ENCODE assay signal across 26 mouse cellular contexts in the genomic region with DNA sequence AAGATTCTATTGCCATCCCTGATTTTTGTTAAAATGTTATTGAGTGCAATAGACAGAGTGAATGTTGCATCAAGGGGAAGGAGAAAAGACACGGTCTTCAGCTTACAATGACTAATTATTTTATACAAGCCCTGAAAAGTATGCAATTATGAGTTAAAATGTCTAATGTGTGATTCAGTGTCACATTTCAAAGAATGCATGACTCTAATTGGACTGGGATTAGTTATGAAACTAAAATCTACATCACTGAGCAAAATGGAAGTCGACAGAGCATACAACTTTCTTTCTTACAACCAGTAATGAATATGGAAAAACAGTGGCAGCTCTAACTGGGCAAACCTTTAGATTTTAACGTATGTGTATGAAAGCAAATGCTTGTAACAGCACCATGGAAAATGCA.
A peak's percentile ranks its signal among the peaks of the same experiment; 100 is the strongest.
DNase-seq lines count a peak whose midpoint lies in the region; ATAC-seq lines count a peak whose summit lies in the region.
"Had no signal": no experiment of that assay in that cellular context is flagged by ENCODE, and none has a peak within 500 bp of the region (broad histone marks: within the 10 kb centered on the region; RNA-seq: fewer than 3 reads in every experiment).

No protein-coding gene starts in this region.

- H3K27ac ChIP-seq in embryonic facial prominence, embryonic 14.5 days (replicated peaks; ENCODE audit: low read depth, low read length): no peak overlapping the region
- no peak overlapping the region for H3K27ac ChIP-seq in embryonic facial prominence, embryonic 10.5 days (replicated peaks)
- H3K27ac ChIP-seq: embryonic facial prominence, embryonic 12.5 days; embryonic facial prominence, embryonic 15.5 days; forebrain, embryonic 10.5 days; forebrain, embryonic 12.5 days had no signal

- no peak for ATAC-seq in embryonic facial prominence, embryonic 14.5 days (ENCODE audit: low read depth)
- ATAC-seq: CD4-positive, CD25-positive, alpha-beta regulatory T cell, adult 4 months; forebrain, embryonic 14.5 days; forebrain, embryonic 16.5 days had no signal

- no peak overlapping the region for H3K4me2 ChIP-seq in embryonic facial prominence, embryonic 14.5 days (ENCODE audit: low read depth, low read length)
- H3K4me2 ChIP-seq: embryonic facial prominence, embryonic 12.5 days; embryonic facial prominence, embryonic 15.5 days; forebrain, embryonic 12.5 days had no signal

- H3K36me3 ChIP-seq in embryonic facial prominence, embryonic 14.5 days (ENCODE audit: control insufficient read depth, insufficient read depth, low read length): no peaks in the 10 kb centered on the region
- no peaks in the 10 kb centered on the region for H3K36me3 ChIP-seq in embryonic facial prominence, embryonic 10.5 days (replicated peaks)
- H3K36me3 ChIP-seq: embryonic facial prominence, embryonic 12.5 days; embryonic facial prominence, embryonic 15.5 days; forebrain, embryonic 10.5 days; forebrain, embryonic 12.5 days; G1E had no signal

- peak; percentile 1 for DNase-seq in embryonic facial prominence, embryonic 14.5 days (ENCODE audit: low spot score)
- no peak for DNase-seq in embryonic facial prominence, embryonic 10.5 days (ENCODE audit: low spot score)
- peak; percentile 70 for DNase-seq in Muller cell, postnatal 12 days (ENCODE audit: inconsistent ontology term)
- peak; percentile 20 for DNase-seq in retina, postnatal 1 day
- no peak for DNase-seq in layer of hippocampus, adult 9-10 months (ENCODE audit: low spot score)
- DNase-seq: adrenal gland, adult 2 months; adrenal gland, postnatal 10 days; adrenal gland, postnatal 25 days; B cell, adult 2 months; cerebellum, adult 11 months; cerebellum, adult 18-20 months; cerebellum, adult 8-10 months; cerebellum, adult 9-11 months; cerebellum, postnatal 14 days; cerebellum, postnatal 36 days; embryo, embryonic 11 days had no signal

- no peaks in the 10 kb centered on the region for H3K9me3 ChIP-seq in embryonic facial prominence, embryonic 14.5 days (ENCODE audit: control insufficient read depth, low read length)
- H3K9me3 ChIP-seq in embryonic facial prominence, embryonic 10.5 days: no peaks in the 10 kb centered on the region
- H3K9me3 ChIP-seq: embryonic facial prominence, embryonic 12.5 days; embryonic facial prominence, embryonic 15.5 days; forebrain, embryonic 10.5 days; forebrain, embryonic 12.5 days had no signal

- H3K27me3 ChIP-seq in embryonic facial prominence, embryonic 14.5 days (replicated peaks; ENCODE audit: control insufficient read depth, insufficient read depth, low read length): no peaks in the 10 kb centered on the region
- no peaks in the 10 kb centered on the region for H3K27me3 ChIP-seq in embryonic facial prominence, embryonic 10.5 days (replicated peaks; ENCODE audit: low read depth, poor library complexity, severe bottlenecking)
- H3K27me3 ChIP-seq: CH12.LX; embryonic facial prominence, embryonic 12.5 days; embryonic facial prominence, embryonic 15.5 days; forebrain, embryonic 12.5 days had no signal

- H3K4me1 ChIP-seq in embryonic facial prominence, embryonic 14.5 days (ENCODE audit: control insufficient read depth, insufficient read depth, low read length): no peaks in the 10 kb centered on the region
- no peaks in the 10 kb centered on the region for H3K4me1 ChIP-seq in embryonic facial prominence, embryonic 10.5 days
- H3K4me1 ChIP-seq: embryonic facial prominence, embryonic 12.5 days; embryonic facial prominence, embryonic 15.5 days; forebrain, embryonic 10.5 days; forebrain, embryonic 12.5 days had no signal

- no peak overlapping the region for H3K4me3 ChIP-seq in embryonic facial prominence, embryonic 14.5 days (ENCODE audit: low read depth, low read length)
- no peak overlapping the region for H3K4me3 ChIP-seq in embryonic facial prominence, embryonic 10.5 days
- H3K4me3 ChIP-seq: embryonic facial prominence, embryonic 12.5 days; embryonic facial prominence, embryonic 15.5 days; erythroblast, embryonic 14.5 days; forebrain, embryonic 10.5 days; forebrain, embryonic 12.5 days had no signal

- H3K9ac ChIP-seq in embryonic facial prominence, embryonic 14.5 days (ENCODE audit: low read depth, low read length): no peak overlapping the region
- H3K9ac ChIP-seq: embryonic facial prominence, embryonic 12.5 days; embryonic facial prominence, embryonic 15.5 days; forebrain, embryonic 12.5 days had no signal

- WGBS in embryonic facial prominence, embryonic 14.5 days: 52% methylated on average over 3 of the region's 3 CpGs
- WGBS in embryonic facial prominence, embryonic 10.5 days: 81% methylated on average over 3 of the region's 3 CpGs

Comparison
In these comparisons a context has a peak if more than half of its experiments do, and no peak if none do; other contexts are left out.
1. DNase-seq: peak in embryonic facial prominence, embryonic 14.5 days (single experiment), Muller cell, postnatal 12 days (single experiment) and retina, postnatal 1 day (single experiment); none in embryonic facial prominence, embryonic 10.5 days (single experiment) and layer of hippocampus, adult 9-10 months (single experiment).